Mouse (Mus musculus): ENCODE measurements around the gene Tjp3.

DNA sequence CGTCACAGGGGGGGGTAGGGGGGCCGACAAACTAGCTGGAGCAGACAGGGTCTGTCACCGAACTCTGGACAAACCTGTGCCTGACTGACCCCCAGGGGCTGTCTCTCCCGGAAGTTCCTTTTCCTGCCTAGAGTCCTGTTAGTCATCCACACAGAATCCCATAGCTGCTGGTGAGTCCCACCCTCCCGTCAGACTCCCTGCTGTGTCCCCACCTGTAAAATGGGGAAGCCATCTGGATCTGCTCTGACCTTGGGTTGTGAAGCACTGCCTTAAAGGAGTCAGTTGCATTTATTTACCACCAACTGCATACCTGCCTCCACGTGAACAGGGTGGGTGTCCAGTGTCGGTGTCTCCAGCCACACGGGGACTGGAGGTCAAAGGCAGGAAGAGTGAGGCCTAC is 3.1 kb upstream of the Tjp3 start:
- no peak for TF ChIP-seq POLR2A (IDR thresholded peaks at IDR 0.05; ENCODE audit: low read depth, low read length)
- no peak for TF ChIP-seq CTCF (IDR thresholded peaks at IDR 0.05; ENCODE audit: extremely low read depth, insufficient read depth, insufficient read length, insufficient replicate concordance)

Data from spleen, adult 2 months (tissue).